Mouse (Mus musculus): ENCODE data around the gene Tbccd1. TPM values are rescaled to one million over a fixed set of nuclear protein-coding genes. Genes with fewer than 3 reads are reported as not detected.
A peak's percentile ranks its signal among the peaks of the same experiment; 100 is the strongest.

Tbccd1 gene
- polyA plus RNA-seq, 1 experiment from 2014 or later = 35.3 TPM

DNA sequence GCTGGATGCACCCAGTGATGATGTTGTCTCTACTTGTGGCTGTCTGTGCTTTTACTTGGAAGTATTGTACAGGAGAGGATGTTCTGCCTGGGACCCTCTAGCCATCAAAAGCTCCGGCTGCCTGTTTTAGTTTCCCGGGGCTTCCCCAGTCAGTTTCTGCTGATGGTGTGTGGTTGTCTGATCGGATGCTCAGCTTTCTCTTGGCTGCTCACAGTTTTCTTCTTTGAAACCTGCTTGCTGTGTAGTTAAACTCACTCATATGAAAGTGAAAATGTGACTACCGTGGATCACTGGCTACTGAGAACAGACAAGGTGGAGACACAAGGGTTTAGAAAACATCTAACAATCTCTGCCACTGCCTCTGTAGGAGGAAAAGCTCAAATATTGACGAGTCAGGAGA is 26.0 kb upstream of the Tbccd1 start:
- Histone ChIP-seq H3K36me3 (replicated peaks) (no peaks in the 10 kb centered on the region), H3K27me3 (ENCODE audit: poor library complexity, severe bottlenecking) (peaks cover 16% of the 10 kb centered on the region), H3K4me1 (peaks cover 35% of the 10 kb centered on the region), H3K27ac (no peak overlapping the region), H3K9me3 (no peaks in the 10 kb centered on the region), H3K4me3 (no peak overlapping the region)
- DNase-seq (ENCODE audit: extremely low spot score, low spot score) = no peak
- 85% methylated on average over 5 of the region's 5 CpGs for WGBS

DNA sequence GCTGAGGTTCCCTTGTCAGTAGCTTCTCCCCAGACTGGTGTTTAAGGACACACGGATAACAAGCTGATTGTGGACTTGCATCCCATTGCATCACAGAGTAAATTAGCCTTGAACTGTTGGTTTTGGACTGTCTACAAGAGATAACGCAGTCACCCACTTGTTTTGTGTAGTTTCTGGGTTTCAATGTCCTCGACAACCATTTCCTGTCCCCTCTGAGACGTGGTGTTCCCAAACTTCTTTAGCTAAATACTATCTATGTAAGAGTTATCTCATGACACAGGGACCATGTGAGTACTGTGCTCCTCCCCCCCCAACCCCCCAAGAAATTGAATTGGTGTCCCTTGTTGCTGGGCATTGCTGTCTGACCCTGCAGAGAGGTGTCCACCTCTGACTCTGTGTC is 24.0 kb upstream of the Tbccd1 start:
- WGBS = 69% methylated on average over 4 of the region's 4 CpGs
- no peaks in the 10 kb centered on the region for H3K9me3 ChIP-seq
- H3K27me3 ChIP-seq (ENCODE audit: poor library complexity, severe bottlenecking) = peaks cover 16% of the 10 kb centered on the region
- no peak for DNase-seq (ENCODE audit: extremely low spot score, low spot score)
- peaks cover 35% of the 10 kb centered on the region for H3K4me1 ChIP-seq
- no peak overlapping the region for H3K27ac ChIP-seq
- H3K4me3 ChIP-seq = no peak overlapping the region
- no peaks in the 10 kb centered on the region for H3K36me3 ChIP-seq (replicated peaks)

DNA sequence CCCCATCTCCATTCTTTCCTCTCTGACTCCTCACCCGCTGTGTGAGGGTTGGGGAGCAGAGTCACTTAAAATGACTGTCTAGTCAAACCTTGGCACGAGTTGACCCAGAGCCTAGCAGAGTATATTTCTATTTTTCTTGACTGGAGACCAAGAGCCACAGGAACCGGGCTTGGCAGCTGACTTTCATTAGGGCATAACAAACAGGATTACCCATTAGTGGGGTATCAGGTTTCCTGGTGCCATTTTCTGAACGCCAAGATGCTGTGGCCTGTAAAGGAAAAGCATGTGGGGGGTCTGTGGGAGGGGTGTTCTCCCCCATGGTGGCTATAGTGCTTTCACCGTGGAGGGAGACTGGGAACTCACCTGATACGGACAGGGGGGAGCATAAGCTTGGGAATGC is 23.4 kb upstream of the Tbccd1 start:
- Histone ChIP-seq H3K4me3 (no peak overlapping the region), H3K4me1 (peaks cover 31% of the 10 kb centered on the region), H3K36me3 (replicated peaks) (no peaks in the 10 kb centered on the region), H3K27me3 (ENCODE audit: poor library complexity, severe bottlenecking) (peaks cover 16% of the 10 kb centered on the region), H3K27ac (0 out of 2 replicates have a peak overlapping the region, but pooled peaks have one; percentile 4), H3K9me3 (no peaks in the 10 kb centered on the region)
- WGBS = under 1% methylated on average over 6 of the region's 6 CpGs
- DNase-seq (ENCODE audit: extremely low spot score, low spot score) = peak; percentile 43

DNA sequence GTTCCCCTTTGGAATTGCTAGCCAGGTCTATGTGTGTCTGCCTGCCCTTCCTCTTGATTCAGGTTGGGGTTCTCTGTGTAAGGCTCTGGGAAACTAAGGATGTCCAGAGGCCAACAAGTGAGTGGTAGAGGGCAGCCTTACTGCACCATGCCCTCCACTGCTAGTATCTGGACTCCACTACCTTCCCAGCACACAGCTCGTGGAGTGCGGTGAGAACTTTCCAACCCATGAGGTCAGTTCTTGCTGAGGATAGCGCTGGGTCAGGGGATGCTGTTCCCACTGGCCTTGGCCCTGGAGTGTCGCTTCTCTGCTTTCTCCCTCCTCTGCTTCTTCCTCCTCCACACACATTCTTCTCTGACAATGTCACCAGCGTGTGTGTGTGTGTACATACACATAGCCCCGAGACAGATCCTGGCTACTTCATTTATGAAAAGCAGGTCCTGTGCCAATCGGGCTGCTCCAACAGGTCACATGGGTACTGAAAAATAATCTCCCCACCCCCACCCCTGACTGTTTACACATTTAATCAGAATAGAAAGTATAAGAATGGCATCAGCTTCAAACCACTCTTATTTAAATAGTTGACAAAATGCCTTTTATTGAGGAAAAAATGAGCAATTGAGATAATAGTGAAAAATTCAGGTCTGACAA is 22.6 kb upstream of the Tbccd1 start:
- no peak overlapping the region for H3K27ac ChIP-seq
- H3K4me3 ChIP-seq = no peak overlapping the region
- no peak for DNase-seq (ENCODE audit: extremely low spot score, low spot score)

DNA sequence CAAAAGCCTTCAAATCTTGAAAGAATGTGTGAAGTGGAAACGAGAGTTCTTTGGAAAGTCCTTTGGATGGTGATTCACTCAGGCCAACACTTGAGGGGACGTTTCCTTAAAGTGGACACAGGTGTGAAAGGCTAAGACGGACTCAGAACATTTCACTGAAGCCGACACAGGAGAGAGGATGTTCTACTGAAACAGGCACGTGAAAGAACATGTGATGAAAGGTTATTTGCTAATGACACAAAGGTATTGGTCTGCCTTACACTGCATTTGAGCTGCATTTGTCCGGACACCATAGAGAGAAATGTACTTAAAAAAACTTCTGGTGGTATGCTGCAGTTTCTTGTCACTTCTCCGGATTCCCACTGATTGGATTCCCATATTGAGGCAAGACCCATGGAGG is 21.2 kb upstream of the Tbccd1 start:
- no peak overlapping the region for H3K27ac ChIP-seq
- DNase-seq (ENCODE audit: extremely low spot score, low spot score) = no peak
- H3K4me3 ChIP-seq = no peak overlapping the region
- no peaks in the 10 kb centered on the region for H3K9me3 ChIP-seq
- H3K4me1 ChIP-seq = peaks cover 25% of the 10 kb centered on the region
- H3K36me3 ChIP-seq (replicated peaks) = peaks cover under 1% of the 10 kb centered on the region; the same call in 1 of the 2 replicates
- 81% methylated on average over 7 of the region's 7 CpGs for WGBS
- peaks cover 16% of the 10 kb centered on the region for H3K27me3 ChIP-seq (ENCODE audit: poor library complexity, severe bottlenecking)

More for the DNA sequence above, 22.6 kb upstream of the Tbccd1 start:
- Histone ChIP-seq H3K36me3 (replicated peaks) (no peaks in the 10 kb centered on the region), H3K4me1 (peaks cover 25% of the 10 kb centered on the region), H3K27me3 (ENCODE audit: poor library complexity, severe bottlenecking) (peaks cover 16% of the 10 kb centered on the region), H3K9me3 (no peaks in the 10 kb centered on the region)
- 66% methylated on average over 7 of the region's 7 CpGs for WGBS

DNA sequence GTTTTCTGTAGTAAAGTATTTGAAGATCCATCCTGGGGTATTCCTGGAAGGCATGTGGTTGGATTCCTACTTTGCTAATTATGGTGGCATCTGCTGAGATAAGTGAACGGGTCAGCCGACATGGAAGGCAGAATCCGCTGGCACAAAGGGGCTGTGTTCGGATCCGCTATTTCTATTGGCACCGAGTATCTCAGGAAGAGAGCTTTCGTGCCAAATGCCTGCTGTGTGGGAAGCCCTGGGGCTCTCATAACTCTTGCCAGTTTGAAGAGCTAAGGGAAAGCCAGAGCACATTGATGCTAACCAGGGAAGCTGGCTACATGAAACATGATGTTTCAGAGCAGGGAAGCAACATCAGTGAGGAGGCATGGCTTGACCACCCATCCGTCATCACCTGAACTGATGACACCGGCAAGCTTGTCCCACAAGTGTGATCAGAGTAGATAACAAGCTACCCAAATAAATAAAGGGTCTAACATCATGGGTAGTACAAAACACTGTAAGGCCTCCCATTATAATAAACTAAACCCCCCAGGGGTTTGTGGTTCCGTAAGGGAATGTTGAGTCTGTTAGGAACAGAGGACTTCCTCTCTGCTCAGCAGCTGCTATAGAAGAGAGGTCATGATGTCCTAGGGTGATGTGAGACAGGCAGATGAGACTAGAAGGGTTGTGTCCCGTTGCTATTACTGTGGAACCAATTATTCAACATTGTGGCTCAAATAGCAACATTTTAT is 20.4 kb upstream of the Tbccd1 start:
- H3K27me3 ChIP-seq (ENCODE audit: poor library complexity, severe bottlenecking) = peaks cover 16% of the 10 kb centered on the region
- no peak overlapping the region for H3K4me3 ChIP-seq
- H3K9me3 ChIP-seq = no peaks in the 10 kb centered on the region
- no peak overlapping the region for H3K27ac ChIP-seq
- WGBS = 85% methylated on average over 11 of the region's 11 CpGs
- no peak for DNase-seq (ENCODE audit: extremely low spot score, low spot score)
- H3K4me1 ChIP-seq = peaks cover 25% of the 10 kb centered on the region
- H3K36me3 ChIP-seq (replicated peaks) = peaks cover 9% of the 10 kb centered on the region

DNA sequence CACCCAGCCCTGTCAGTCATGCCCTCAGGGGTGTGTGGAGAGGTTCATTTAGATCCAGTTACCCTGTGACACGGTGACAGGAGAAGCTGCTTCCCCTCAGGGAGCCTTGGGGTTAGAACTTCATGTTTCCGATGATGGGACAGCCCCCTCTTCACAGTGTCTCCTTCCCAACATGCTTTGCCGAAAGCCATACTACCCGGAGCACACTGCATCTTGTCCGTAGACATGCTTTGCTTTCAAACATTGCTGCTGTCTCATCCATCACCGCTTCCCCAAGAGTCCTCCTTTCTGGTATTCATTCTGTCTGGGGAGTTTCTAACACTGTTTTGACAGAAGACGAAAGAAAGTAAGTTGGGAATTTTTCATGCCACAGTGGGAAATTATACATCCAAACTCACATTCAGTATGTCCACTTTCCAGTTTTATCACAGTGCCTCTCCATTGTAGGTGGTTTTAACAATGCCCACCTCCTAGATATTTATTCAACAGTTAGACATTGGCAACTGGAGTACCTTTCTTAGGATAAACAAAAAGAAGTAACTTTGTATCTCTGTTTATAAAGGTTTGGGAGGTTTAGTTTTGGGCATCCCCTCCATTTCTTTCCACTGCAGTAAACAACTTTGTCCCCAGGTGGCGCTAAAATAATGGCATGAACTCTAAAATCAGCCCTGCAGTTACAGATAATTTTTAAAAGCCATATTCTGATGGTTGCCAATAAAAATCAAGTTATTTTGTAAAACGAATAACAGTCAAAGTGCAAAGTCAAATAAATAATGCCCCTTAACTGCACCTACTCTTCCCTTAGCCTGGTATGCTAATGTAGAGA is 19.0 kb upstream of the Tbccd1 start:
- no peaks in the 10 kb centered on the region for H3K9me3 ChIP-seq

DNA sequence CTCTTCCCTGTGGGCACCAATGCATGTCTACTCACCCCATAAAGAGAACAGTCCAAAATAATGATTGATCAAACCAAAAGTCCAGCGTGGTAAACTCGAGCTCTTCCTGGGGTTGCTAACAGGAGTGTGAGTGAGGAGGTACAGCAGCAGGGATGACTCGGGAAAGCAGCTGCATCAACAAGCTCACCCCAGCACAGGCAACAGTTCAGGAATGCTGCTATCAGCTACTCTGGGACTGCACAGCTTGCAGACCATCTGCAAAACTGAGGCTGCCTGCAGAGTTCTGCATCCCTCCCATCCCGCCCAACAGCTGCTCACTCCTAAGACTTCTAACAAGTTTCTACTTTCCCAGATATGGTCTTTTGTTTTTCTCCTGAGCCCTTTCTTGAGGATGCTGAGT is 15.9 kb upstream of the Tbccd1 start:
- 80% methylated on average over 4 of the region's 4 CpGs for WGBS
- DNase-seq (ENCODE audit: extremely low spot score, low spot score) = no peak
- Histone ChIP-seq H3K27ac (no peak overlapping the region), H3K27me3 (ENCODE audit: poor library complexity, severe bottlenecking) (no peaks in the 10 kb centered on the region), H3K36me3 (replicated peaks) (peaks cover 54% of the 10 kb centered on the region), H3K9me3 (no peaks in the 10 kb centered on the region), H3K4me1 (no peaks in the 10 kb centered on the region), H3K4me3 (no peak overlapping the region)

More for the DNA sequence above, 19.0 kb upstream of the Tbccd1 start:
- H3K27ac ChIP-seq = no peak overlapping the region
- peaks cover 18% of the 10 kb centered on the region for H3K4me1 ChIP-seq
- H3K36me3 ChIP-seq (replicated peaks) = peaks cover 23% of the 10 kb centered on the region
- no peak for DNase-seq (ENCODE audit: extremely low spot score, low spot score)
- WGBS = 55% methylated on average over 9 of the region's 9 CpGs
- no peak overlapping the region for H3K4me3 ChIP-seq
- peaks cover 7% of the 10 kb centered on the region; the same call in 1 of the 2 replicates for H3K27me3 ChIP-seq (ENCODE audit: poor library complexity, severe bottlenecking)

DNA sequence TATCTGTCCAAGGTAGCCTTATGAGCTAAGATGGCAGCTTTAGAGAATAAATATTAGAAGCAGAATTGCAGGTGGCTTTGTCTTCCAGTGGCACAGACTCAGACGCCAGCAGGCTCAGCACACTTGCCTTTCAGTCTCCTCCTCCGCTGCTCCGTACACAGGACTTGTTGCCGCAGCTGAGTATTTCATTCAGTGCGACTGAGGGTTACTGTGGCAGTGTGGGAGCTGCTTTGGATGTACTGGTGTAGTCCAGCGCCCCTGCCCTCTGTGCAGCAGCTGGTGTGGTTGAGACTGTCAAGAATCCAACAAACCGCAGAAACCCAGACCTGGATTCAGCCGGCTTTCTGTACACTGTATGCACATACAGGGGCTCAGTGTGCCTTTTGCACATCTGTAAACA is 14.9 kb upstream of the Tbccd1 start:
- Histone ChIP-seq H3K4me3 (no peak overlapping the region), H3K9me3 (no peaks in the 10 kb centered on the region), H3K4me1 (no peaks in the 10 kb centered on the region), H3K27ac (no peak overlapping the region), H3K36me3 (replicated peaks) (peaks cover 63% of the 10 kb centered on the region), H3K27me3 (ENCODE audit: poor library complexity, severe bottlenecking) (no peaks in the 10 kb centered on the region)
- 92% methylated on average over 8 of the region's 8 CpGs for WGBS
- DNase-seq (ENCODE audit: extremely low spot score, low spot score) = no peak

DNA sequence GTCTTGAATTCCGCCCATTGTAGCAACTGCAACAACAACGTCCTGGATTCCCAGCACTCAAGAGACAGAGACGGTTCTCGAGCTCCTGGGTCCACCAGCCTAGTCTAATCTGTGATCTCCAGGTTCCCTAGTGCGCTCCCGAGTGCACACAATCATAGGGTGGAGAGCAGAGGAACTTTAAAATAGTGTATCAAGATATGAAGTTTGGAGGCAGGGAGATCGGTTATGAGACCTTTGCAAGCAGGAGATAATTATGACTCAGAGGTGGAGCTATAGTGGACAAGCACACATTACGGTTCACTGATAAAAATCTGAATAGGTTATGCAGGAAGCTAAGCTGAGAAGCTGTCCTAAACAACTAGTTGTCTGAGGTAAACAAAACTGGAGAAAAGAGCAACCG is 696 bp downstream of the Tbccd1 start:
- peak overlapping the region; percentile 93 for H3K4me3 ChIP-seq
- DNase-seq (ENCODE audit: extremely low spot score, low spot score) = no peak
- H3K27me3 ChIP-seq (ENCODE audit: poor library complexity, severe bottlenecking) = no peaks in the 10 kb centered on the region
- WGBS = 20% methylated on average over 9 of the region's 9 CpGs
- peak overlapping the region; percentile 90 for H3K27ac ChIP-seq
- peaks cover 25% of the 10 kb centered on the region for H3K36me3 ChIP-seq (replicated peaks)
- no peaks in the 10 kb centered on the region for H3K9me3 ChIP-seq
- peaks cover 22% of the 10 kb centered on the region for H3K4me1 ChIP-seq

DNA sequence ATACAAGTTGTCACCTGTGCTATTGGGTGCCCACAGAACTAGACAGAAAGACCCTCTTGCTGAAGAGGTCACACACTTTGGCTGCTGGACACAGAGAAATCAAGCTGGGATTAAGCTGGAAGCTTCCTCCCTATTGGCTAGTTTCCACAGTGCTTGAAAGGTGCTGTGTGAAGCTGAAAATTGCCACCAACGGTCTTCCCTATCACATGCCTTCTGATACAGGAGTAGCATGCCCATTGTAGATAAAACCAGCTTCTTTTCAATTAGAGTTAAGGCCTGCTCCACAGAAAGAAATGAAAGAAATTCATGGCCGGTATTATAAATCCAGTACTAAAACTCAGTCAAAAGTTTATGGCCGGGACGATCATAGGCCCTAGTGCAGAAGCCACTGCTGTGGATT is 4.8 kb downstream of the Tbccd1 start:
- 90% methylated on average over 4 of the region's 4 CpGs for WGBS
- H3K9me3 ChIP-seq = no peaks in the 10 kb centered on the region
- DNase-seq (ENCODE audit: extremely low spot score, low spot score) = no peak
- peaks cover 12% of the 10 kb centered on the region for H3K4me1 ChIP-seq
- H3K27me3 ChIP-seq (ENCODE audit: poor library complexity, severe bottlenecking) = no peaks in the 10 kb centered on the region
- H3K27ac ChIP-seq = no peak overlapping the region
- H3K4me3 ChIP-seq = no peak overlapping the region
- peaks cover 22% of the 10 kb centered on the region for H3K36me3 ChIP-seq (replicated peaks)

DNA sequence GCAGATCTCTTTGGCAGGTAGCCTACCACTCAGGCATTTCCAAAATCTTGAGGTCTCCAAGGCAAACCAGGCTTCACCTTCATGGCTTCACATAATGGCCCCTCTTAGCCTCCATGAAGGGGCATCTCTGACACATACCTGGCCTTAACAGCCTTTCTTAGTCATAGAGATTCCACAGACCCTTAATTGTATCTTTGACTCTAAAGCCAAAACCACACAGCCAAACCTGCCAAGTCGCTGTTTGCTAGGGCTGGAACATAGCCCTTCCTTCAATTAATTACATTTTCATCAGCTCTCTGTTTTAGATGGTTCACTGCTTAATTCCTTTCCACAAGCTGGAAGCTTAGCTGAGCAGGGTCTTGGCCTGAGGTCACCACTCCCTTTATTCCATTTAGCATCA is 9.1 kb downstream of the Tbccd1 start:
- no peak for DNase-seq (ENCODE audit: extremely low spot score, low spot score)
- 89% methylated on average over 1 of the region's 1 CpGs for WGBS
- Histone ChIP-seq H3K27me3 (ENCODE audit: poor library complexity, severe bottlenecking) (no peaks in the 10 kb centered on the region), H3K27ac (no peak overlapping the region), H3K36me3 (replicated peaks) (peaks cover 5% of the 10 kb centered on the region; the same call in 1 of the 2 replicates), H3K9me3 (no peaks in the 10 kb centered on the region), H3K4me1 (peaks cover 14% of the 10 kb centered on the region), H3K4me3 (no peak overlapping the region)

DNA sequence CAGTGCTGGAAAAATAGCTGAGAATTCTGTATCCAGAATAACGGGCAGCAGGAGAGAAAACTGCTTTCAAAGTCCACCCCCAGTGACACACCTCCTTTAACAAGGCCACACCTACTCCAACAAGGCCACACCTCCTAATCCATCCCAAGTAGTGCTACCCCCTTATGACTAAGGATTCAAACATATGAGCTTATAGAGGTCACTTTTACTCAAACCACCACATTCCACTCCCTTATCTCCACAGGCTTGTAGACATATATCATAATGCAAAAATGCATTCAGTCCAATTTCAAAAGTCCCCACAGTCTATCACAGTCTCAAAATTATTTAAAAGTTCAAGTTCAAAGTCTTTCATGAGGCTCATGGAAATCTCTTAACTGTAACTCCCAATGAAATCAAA is 9.8 kb downstream of the Tbccd1 start:
- DNase-seq (ENCODE audit: extremely low spot score, low spot score) = no peak
- WGBS = 95% methylated on average over 1 of the region's 1 CpGs

More for the DNA sequence above, 9.8 kb downstream of the Tbccd1 start:
- Histone ChIP-seq H3K36me3 (replicated peaks) (peaks cover 3% of the 10 kb centered on the region; the same call in 1 of the 2 replicates), H3K27me3 (ENCODE audit: poor library complexity, severe bottlenecking) (no peaks in the 10 kb centered on the region), H3K4me3 (no peak overlapping the region), H3K27ac (no peak overlapping the region), H3K9me3 (no peaks in the 10 kb centered on the region), H3K4me1 (peaks cover 14% of the 10 kb centered on the region)
